Mouse (Mus musculus) lung, adult 2 months (tissue): ENCODE results near the gene Lrfn2. TPM values are rescaled to one million over a fixed set of nuclear protein-coding genes. Genes with fewer than 3 reads are reported as not detected.

ENCODE experiments used
- DNase-seq: peaks from one replicate; pipeline ENCODE4 v3.0.0; 2022
- H3K4me1 ChIP-seq: fragments of 200-500 bp; 2 replicates; pipeline ENCODE4 v1.6.1; 2011; ENCODE audit warnings: low read length; ENCODE audit not compliant: control insufficient read depth, insufficient read depth
- H3K4me3 ChIP-seq: fragments of 200-500 bp; replicated peaks from 2 replicates; pipeline ENCODE3; 2011; ENCODE audit warnings: low read depth, mild to moderate bottlenecking, control low read depth, low read length; ENCODE audit errors: extremely low read depth
- CTCF ChIP-seq: fragments of 200-500 bp; IDR thresholded peaks from 2 replicates; pipeline ENCODE4 v1.5.1; 2011; ENCODE audit warnings: mild to moderate bottlenecking, low read length, control low read depth; ENCODE audit not compliant: insufficient read depth
- POLR2A ChIP-seq: fragments of 200-500 bp; IDR thresholded peaks from 2 replicates; pipeline ENCODE4 v1.6.1; 2011; ENCODE audit warnings: low read depth, mild to moderate bottlenecking, control low read depth, low read length, borderline replicate concordance; ENCODE audit errors: extremely low read depth
- WGBS: fragments of 180-500 bp; shearing (Covaris S2); methylation state at CpG from one replicate; pipeline ENCODE4 v1.1.7; 2018; 5-methylcytosine and 5-hydroxymethylcytosine counted together
- polyA plus RNA-seq: library from polyadenylated mRNA; depleted of rRNA; stranded (reverse); fragments of >200 nt; gene quantifications from 2 replicates; pipeline ENCODE4 v1.2.3, GENCODE M21; 2012

Lrfn2 gene
- polyA plus RNA-seq, 1 experiment = not detected

- no peaks in the 10 kb centered on the region for H3K4me1 ChIP-seq
- no peak for TF ChIP-seq POLR2A
- no peak for TF ChIP-seq CTCF
- WGBS = 53% methylated on average over 9 of the region's 9 CpGs
- DNase-seq = no peak
- H3K4me3 ChIP-seq = no peak overlapping the region
These were observed 31.6 kb downstream of the Lrfn2 start for GRCm38 (mm10) chr17:48963740-48964139.

GRCm38 (mm10) chr17:48968304-48968703, 36.1 kb downstream of the Lrfn2 start:
- no peak for TF ChIP-seq CTCF
- TF ChIP-seq POLR2A = no peak
- Histone ChIP-seq H3K4me1 (no peaks in the 10 kb centered on the region), H3K4me3 (no peak overlapping the region)
- WGBS = 81% methylated on average over 13 of the region's 13 CpGs
- DNase-seq = no peak

- no peak for DNase-seq
- Histone ChIP-seq H3K4me1 (no peaks in the 10 kb centered on the region), H3K4me3 (no peak overlapping the region)
- TF ChIP-seq POLR2A = no peak
- no peak for TF ChIP-seq CTCF
- 61% methylated on average over 10 of the region's 10 CpGs for WGBS
These were observed 39.1 kb downstream of the Lrfn2 start for GRCm38 (mm10) chr17:48971296-48971695.

- 67% methylated on average over 6 of the region's 6 CpGs for WGBS
- no peaks in the 10 kb centered on the region for H3K4me1 ChIP-seq
- TF ChIP-seq CTCF = no peak
- TF ChIP-seq POLR2A = no peak
- no peak for DNase-seq
- no peak overlapping the region for H3K4me3 ChIP-seq
These were observed 40.7 kb downstream of the Lrfn2 start for GRCm38 (mm10) chr17:48972866-48973265.

- H3K4me3 ChIP-seq = no peak overlapping the region
- WGBS = 66% methylated on average over 3 of the region's 3 CpGs
- no peaks in the 10 kb centered on the region for H3K4me1 ChIP-seq
- no peak for DNase-seq
- TF ChIP-seq POLR2A (no peak), CTCF (no peak)
These were observed 41.2 kb downstream of the Lrfn2 start for GRCm38 (mm10) chr17:48973394-48973793.

GRCm38 (mm10) chr17:48975055-48975454, 42.9 kb downstream of the Lrfn2 start:
- no peak for TF ChIP-seq CTCF
- TF ChIP-seq POLR2A = no peak
- Histone ChIP-seq H3K4me1 (no peaks in the 10 kb centered on the region), H3K4me3 (no peak overlapping the region)
- 56% methylated on average over 4 of the region's 4 CpGs for WGBS
- no peak for DNase-seq

GRCm38 (mm10) chr17:48976611-48977022, 44.4 kb downstream of the Lrfn2 start:
- H3K4me3 ChIP-seq = no peak overlapping the region
- H3K4me1 ChIP-seq = no peaks in the 10 kb centered on the region
- TF ChIP-seq CTCF = no peak
- TF ChIP-seq POLR2A = no peak
- no peak for DNase-seq
- 66% methylated on average over 5 of the region's 5 CpGs for WGBS

GRCm38 (mm10) chr17:48995256-48995993, 63.2 kb downstream of the Lrfn2 start:
- 55% methylated on average over 1 of the region's 1 CpGs for WGBS
- no peak overlapping the region for H3K4me3 ChIP-seq
- TF ChIP-seq POLR2A = no peak
- no peak for TF ChIP-seq CTCF
- no peaks in the 10 kb centered on the region for H3K4me1 ChIP-seq
- DNase-seq = no peak

- DNase-seq = no peak
- Histone ChIP-seq H3K4me1 (no peaks in the 10 kb centered on the region), H3K4me3 (no peak overlapping the region)
- no peak for TF ChIP-seq POLR2A
- TF ChIP-seq CTCF = no peak
- 17% methylated on average over 11 of the region's 11 CpGs for WGBS
These were observed 67.5 kb downstream of the Lrfn2 start for GRCm38 (mm10) chr17:48999463-49000227.
